Mouse (Mus musculus): ENCODE data around the gene Def8.
"Not testable (repeated sequence)": the region's sequence is repeated elsewhere in the genome, so short reads cannot be mapped to it uniquely, and the experiment has no call there.

Gene Def8

DNA sequence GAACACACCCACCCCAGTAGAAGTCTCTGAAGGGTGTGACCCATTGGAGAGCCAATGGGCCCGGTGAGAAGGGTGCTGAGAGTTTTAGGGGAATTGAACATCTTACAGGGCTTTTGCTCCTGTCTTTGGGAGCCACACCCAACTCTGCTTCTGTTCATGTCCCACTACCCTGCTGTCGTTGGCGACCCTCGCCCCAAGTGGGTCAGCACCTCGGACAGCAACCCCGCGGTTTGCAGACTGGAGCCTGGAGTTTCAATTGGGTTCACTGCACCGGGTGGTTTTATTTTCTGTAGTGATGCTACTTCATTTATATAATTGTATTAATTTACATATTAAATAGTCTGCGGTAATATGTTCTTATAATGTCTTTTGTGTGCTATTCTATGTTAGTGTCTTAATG, 9.1 kb upstream of the Def8 start:
- in situ Hi-C loops (cut with MboI), result no loop called here

DNA sequence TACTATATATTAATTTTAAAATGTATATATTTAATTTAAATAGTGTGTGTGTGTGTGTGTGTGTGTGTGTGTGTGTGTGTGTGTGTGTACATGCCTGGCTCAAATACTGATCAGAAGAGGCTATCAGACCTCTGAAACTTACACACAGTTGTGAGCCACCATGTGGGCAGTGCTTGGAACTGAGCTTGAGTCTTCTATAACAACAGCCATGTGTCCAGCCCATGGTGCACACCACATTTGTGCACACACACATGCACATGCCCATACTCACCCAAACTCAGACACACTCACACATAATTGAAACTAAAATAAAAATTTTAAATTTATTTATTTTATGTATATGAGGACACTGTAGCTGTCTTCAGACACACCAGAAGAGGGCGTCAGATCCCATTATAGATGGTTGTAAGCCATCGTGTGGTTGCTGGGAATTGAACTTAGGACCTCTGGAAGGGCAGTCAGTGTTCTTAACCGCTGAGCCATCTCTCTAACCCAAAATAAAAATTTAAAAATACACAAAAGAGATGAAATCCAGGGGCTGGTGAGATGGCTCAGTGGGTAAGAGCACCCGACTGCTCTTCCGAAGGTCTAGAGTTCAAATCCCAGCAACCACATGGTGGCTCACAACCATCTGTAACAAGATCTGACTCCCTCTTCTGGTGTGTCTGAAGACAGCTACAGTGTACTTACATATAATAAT, 8.2 kb upstream of the Def8 start:
- in situ Hi-C loops (cut with MboI), result not testable (repeated sequence)

DNA sequence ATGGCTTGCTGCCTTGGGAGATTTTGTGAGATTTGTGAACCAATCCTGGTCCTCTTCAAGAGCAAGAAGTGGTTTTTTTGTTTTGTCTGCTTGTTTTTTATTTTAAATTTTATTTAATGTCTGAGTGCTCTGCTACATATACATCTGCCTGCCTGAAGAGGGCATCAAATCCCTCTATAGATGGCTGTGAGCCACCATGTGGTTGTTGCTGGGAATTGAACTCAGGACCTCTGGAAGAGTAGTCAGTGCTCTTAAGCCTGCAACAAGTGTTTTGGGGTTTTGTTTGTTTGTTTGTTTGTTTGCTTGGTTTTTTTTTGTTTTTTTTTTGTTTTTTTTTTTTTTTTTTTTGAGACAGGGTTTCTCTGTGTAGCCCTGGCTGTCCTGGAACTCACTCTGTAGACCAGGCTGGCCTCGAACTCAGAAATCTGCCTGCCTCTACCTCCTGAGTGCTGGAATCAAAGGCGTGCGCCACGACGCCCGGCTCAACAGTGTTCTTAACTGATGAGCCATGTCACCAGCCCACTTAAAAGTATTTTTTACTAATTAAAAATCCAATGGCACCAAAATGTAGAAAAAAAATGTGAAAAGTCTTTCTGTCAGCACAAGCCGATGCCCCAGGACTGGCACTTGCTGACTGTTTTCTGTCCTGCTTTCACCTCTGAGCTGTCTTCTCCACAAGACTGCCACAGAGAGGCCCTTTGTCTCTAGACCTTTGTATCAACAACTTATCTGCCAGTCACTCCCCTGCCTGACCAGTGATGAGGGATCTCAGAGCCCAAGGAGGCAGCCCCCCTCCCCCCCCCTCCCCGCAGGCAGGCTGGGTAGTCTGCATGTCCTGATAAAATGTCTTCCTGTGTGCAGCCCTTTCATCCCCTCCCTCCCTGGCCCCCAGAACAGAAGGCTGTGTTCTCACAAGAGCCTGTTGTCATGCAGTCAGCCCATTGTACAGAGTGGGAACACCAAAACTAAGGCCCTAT, 7.1 kb upstream of the Def8 start:
- in situ Hi-C loops (cut with MboI), result no loop called here

DNA sequence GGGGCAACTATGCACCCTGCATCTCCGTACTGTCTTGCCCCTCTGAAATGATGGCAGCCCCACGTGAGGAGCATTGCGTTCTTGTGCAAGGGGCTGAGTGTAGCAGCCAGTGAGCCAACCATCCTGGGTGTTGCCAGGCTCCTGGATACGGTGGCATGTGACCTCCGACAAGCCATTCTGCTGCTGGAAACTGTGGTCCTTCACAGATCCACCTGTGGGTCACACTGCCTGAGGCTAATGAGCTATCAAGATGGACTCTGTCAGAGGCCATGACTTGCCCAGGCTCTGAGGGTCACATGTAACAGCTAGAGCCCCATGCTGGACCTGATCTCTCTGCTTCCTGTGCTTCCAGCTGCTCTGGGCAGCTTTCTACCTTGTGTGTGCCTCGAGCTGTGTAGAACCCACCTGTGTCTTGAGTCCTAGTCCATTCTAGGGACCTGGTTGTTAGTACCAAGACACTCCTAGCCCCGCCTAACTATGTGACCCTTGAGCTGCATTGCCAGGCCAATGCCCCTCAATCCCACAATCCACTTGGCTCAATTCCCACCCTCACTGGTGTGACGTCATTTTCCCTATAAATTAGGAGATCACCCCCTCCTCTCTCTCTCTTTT, 6.3 kb upstream of the Def8 start:
- in situ Hi-C loops (cut with MboI), result no loop called here

DNA sequence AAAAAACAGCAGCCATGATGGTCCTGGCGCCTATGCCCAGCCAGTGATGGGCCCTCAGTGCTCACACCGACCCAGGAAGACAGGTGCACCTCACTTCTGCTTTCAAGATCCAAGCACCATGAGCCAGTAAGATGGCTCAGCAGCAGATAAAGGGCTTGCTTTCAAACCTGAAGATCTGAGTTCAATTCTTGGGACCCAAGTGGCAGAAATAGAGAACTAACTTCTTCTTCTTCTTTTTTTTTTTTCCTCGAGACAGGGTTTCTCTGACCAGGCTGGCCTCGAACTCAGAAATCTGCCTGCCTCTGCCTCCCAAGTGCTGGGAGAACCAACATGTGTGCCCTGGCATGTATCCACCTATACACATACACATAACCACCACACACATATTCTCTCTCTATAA, 3.6 kb upstream of the Def8 start:
- in situ Hi-C loops (cut with MboI), result no loop called here

DNA sequence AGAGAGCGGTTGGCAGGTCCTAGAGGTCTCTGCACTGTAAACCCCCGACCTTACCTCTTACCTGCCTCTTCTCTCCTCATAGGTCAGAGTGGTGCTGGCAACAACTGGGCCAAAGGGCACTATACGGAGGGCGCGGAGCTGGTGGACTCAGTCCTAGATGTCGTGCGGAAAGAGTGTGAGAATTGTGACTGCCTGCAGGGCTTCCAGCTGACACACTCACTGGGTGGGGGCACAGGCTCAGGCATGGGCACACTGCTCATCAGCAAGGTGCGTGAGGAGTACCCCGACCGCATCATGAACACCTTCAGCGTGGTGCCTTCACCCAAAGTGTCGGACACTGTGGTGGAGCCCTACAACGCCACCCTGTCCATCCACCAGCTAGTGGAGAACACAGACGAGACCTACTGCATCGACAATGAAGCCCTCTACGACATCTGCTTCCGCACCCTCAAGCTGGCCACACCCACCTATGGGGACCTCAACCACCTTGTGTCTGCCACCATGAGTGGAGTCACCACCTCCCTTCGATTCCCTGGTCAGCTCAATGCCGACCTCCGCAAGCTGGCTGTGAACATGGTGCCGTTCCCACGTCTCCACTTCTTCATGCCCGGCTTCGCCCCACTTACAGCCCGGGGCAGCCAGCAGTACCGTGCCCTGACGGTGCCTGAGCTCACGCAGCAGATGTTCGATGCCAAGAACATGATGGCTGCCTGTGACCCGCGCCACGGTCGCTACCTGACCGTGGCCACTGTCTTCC, 2.6 kb upstream of the Def8 start:
- in situ Hi-C loops (cut with MboI), result no loop called here

DNA sequence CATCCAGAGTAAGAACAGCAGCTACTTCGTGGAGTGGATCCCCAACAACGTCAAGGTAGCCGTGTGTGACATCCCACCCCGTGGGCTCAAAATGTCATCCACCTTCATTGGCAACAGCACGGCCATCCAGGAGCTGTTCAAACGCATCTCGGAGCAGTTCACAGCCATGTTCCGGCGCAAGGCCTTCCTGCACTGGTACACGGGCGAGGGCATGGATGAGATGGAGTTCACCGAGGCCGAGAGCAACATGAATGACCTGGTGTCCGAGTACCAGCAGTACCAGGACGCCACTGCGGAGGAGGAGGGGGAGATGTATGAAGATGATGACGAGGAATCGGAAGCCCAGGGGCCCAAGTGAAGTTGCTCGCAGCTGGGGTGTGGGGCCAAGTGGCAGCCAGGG, 2.0 kb upstream of the Def8 start:
- in situ Hi-C loops (cut with MboI), result no loop called here

DNA sequence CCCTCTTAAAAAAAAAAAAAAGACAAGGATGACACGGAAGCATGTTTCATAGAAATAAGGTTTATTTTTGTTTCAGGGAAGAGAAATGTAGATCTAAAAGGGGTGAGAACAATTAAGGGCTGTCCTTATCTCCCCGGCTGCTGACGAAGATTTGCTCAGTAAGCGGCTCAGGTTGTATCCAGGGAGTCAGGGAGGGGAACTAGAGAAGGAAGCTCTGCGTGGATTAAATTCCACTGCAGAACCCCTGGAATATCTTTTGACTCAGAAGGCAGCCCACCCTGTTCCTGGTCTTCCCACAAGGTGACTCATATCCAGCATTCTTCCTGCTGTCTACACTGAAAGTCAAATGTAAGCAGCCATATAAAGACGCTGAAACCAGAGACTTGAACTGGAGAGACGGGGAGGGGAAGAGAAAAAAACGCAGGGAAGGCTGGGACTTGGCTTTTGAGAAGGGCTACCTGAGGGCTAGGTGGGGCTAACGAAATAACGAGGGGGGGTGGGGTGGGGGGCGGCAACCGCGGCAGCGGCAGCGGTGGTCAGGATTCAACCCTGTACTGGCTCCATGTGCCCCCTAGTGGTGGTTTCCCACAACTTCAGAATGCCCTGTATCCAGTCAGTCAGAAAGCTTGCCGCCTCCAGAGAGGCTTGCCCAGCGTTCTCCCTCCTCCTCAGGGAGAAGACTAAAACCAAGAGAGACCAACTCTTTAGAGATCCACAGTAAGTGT, 1.1 kb upstream of the Def8 start:
- in situ Hi-C loops (cut with MboI), result no loop called here

DNA sequence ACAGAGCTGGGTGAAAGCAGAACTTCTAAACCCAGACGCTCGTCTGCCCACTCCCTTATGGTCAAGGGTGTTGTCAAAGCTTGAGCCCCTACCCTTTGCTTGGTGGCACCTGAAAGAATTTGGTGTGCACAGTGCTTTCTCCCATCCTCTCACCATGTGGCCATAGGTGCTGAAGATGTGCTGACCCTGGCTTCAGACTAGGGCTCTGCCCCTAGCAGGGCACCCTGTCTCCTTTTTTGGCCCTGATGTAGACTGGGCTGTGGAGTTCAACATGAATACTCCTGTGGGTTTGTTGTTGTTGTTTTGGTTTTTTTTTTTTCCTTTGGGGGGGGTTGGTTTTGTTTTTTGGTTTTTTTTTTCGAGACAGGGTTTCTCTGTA, 557 bp upstream of the Def8 start:
- in situ Hi-C loops (cut with MboI), result no loop called here

DNA sequence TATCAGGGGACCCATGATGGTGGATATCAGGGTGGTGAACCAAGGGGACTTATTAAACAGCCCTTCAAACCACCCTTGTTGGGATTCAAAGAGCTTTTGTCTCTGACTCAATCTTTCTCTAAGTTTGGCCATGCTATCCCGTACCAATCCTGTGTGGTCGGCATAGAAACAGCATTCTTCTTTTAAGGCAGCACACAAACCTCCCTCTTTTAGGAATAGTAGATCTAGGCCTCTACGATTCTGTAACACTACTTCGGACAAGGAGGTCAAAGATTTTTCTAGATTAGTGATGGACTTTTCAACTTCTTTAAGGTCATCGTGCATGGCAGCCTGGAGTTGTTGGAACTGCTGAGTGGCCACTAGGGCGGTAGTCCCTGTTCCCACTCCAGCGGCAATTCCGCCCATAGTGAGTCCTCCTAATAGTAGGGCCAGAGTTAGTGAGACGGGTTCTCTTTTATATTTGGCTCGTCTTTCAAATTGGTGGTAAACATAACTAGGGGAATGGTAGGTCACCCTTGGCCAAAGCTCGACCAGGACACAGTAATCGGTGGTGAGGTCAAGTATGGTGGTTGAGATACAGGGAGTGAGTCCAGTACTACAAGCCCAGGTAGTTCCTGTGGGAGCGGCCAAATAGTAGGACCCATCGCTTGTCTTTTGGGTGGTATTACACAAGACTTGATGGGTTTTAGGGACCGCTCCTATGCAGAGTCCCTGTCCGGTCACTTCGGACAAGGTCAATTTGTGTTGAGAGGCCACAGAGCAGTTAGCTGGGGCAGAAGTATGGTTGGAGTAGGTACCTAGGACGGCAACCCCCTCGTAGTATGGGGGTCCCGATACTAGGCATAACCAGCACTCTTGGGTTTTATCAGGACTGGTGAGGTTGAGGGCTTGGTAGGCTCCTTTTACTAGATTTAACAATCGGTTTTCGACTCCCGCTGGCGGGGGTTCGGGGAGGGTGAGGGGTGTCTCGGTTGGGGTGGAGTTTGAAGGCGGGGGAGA, 3.5 kb downstream of the Def8 start:
- in situ Hi-C loops (cut with MboI), result no loop called here

DNA sequence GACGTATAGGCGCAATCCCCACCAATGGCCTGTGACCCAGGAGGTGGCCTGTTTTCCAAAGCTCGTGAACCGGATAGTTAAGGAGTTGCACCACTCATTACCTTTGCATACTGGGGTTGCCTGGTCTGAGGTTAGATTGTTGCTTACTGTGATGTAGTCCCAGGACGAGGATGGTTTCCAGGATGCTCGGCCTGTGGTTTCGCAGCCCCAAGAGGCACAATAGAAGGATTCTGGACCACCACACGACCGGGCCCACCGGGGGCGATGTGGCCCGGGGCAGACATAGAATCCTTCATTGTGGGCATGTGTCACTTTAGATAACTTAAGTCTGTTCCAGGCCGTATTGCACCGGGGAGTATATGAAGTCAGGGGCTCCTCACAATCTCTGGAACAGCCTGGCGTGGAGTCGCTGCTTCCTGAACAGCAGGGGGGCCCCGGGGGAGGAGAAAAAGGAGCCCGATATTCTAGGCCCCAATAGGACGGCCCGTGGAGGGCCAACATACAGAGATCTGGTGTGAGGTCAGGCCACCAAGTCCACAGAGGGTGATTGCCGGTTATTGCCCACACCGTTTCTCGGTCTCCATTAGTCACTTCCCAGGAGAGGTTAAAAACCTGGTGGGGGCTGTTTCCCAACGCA, 4.4 kb downstream of the Def8 start:
- in situ Hi-C loops (cut with MboI), result no loop called here

DNA sequence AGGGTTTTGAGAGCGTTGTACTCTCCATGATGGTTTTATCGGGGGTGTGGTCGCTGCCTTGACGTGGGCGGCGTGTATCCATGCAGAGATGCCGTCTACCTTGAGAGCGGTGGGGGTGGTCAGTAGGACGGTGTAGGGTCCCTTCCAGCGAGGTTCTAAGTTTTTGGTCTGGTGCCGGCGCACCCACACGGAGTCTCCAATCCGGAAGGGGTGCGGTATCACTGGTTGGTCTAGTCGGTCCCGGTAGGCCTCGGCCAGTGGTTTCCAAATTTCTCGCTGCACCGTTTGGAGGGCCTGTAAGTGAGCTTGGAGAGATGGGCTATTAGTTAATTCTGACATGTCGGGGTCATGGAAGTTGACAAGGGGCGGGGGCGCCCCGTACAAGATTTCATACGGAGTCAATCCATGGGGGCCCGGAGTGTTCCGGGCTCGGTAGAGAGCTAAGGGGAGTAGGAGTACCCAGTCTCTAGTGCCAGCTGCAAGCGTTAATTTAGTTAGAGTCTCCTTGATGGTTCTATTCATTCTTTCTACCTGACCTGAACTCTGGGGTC, 5.1 kb downstream of the Def8 start:
- in situ Hi-C loops (cut with MboI), result no loop called here

DNA sequence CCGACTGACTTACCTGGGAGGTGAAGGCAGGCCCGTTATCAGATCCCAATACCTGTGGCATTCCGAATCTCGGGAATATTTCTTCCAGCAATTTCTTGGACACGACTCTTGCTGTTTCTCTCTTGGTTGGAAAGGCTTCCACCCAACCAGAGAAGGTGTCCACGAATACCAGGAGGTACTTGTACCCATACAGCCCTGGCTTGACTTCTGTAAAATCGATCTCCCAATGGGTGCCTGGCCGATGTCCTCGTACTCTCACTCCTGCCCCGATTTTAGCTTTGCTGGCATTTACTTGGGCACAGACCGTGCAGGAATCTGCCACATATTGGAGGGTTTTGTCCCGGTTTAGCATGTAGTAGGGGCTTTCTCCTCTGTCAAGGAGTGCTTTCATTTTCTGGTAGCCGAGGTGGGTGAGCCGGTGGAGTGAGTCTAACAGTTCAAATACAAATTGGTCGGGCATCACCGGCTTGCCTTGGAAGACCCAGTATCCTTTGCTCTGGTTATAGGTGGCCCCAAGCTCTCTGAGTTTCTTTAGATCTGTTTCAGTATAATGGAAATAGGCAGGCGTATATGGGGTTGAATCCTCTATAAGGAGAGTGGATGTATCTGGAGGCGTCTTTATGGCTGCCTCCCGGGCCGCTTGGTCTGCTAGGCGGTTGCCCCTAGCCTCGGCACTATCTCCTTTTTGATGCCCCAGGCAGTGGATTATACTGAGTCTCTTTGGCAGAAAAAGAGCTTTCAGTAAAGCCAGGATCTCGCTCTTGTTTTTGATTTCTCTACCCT, 5.8 kb downstream of the Def8 start:
- in situ Hi-C loops (cut with MboI), result no loop called here

DNA sequence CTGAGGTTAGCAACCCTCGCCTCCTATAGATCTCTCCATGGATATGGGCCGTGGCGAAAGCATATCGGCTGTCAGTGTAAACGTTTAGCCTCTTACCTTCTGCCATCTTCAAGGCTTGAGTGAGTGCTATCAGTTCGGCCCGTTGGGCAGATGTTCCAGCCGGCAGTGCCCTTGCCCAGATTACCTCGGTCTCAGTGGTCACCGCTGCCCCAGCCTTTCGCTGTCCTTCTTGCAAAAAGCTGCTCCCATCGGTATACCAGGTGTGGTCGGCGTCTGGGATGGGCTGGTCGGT, 6.3 kb downstream of the Def8 start:
- in situ Hi-C loops (cut with MboI), result not testable (repeated sequence)

DNA sequence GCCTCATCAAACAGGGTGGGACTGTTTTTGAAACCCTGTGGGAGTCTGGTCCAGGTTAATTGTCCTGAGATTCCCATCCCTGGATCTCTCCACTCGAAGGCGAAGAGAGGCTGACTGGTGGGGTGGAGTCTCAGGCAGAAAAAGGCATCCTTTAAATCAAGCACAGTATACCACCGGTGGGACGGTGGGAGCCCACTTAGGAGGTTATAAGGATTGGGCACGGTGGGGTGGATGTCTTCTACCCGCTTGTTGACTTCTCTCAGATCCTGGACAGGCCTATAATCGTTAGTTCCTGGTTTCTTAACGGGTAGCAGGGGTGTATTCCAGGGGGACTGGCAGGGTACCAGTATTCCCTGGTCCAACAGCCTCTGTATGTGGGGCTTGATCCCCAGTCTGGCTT, 7.6 kb downstream of the Def8 start:
- in situ Hi-C loops (cut with MboI), result not testable (repeated sequence)

DNA sequence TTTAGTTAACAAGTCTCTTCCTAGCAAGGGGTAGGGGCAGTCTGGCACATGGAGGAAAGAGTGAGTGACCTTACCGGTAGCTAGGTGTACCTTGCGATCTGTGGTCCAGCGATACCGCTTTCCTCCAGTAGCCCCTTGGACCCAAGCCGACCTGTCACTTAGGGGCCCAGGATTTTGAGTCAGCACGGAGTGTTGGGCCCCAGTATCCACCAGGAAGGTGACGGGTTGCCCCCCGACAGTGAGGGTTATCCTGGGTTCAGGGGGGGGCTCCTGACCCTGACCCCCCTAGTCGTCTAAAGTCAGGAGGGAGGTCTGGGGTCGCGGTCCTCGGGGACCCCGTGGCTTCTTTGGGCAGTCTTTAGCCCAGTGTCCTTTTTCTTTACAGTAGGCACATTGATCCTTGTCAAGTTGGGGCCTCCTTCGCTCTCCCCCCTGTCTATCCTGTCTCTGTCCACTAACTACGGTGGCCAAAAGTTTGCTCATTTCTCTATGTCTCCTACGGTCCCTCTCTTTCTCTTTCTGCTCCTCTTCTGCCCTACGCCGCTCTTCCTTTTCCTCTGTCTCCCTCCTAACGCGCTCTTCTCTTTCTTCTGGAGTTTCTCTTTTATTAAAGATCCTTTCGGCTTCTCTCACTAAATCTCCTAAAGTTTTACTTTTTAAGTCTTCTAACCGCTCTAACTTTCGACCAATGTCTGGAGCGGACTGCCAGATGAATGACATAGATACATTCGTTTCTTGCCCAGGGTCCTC, 8.5 kb downstream of the Def8 start:
- in situ Hi-C loops (cut with MboI), result no loop called here

DNA sequence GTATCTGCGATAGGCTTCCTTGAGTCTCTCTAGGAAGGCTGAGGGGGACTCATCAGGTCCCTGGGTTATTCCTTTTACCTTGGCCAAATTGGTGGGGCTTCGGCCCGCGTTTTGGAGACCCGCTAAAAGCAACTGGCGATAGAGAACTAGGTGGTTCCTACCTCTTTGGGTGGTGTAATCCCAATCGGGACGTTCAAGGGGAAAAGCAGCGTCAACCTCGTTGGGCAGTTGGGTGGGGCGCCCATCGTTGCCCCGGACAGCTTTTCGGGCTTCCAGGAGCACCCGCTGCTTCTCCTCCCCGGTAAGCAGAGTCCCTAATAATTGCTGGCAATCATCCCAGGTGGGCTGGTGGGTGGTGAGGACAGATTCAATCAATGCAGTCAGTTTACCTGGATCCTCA, 9.1 kb downstream of the Def8 start:
- in situ Hi-C loops (cut with MboI), result no loop called here

All from mature B cell (primary cell).